Mouse (Mus musculus) Muller cell, postnatal 12 days (primary cell): ENCODE data around the gene Ror2.

Experiments
- DNase-seq: peaks from one replicate; pipeline ENCODE4 v3.0.0-alpha.2; 2015; ENCODE audit errors: inconsistent ontology term

Gene Ror2

GRCm38 (mm10) chr13:53233826-53234786 lies 51.8 kb downstream of the Ror2 start:
- DNase-seq, result no peak

- peak; percentile 56 for DNase-seq
These were observed 52.5 kb downstream of the Ror2 start for GRCm38 (mm10) chr13:53233381-53233780.

- DNase-seq, result no peak
These were observed 53.5 kb downstream of the Ror2 start for GRCm38 (mm10) chr13:53232419-53232818.

- peak; percentile 41 for DNase-seq
These were observed 55.3 kb downstream of the Ror2 start for GRCm38 (mm10) chr13:53230446-53231161.

GRCm38 (mm10) chr13:53227019-53227418 lies 58.9 kb downstream of the Ror2 start:
- DNase-seq, result no peak

GRCm38 (mm10) chr13:53226461-53226860 lies 59.5 kb downstream of the Ror2 start:
- no peak for DNase-seq

GRCm38 (mm10) chr13:53225925-53226324 lies 60.0 kb downstream of the Ror2 start:
- no peak for DNase-seq

GRCm38 (mm10) chr13:53221176-53221575 lies 64.7 kb downstream of the Ror2 start:
- DNase-seq, result no peak

- DNase-seq, result no peak
These were observed 66.0 kb downstream of the Ror2 start for GRCm38 (mm10) chr13:53219889-53220288.

- no peak for DNase-seq
These were observed 66.5 kb downstream of the Ror2 start for GRCm38 (mm10) chr13:53219391-53219790.

- no peak for DNase-seq
These were observed 68.4 kb downstream of the Ror2 start for GRCm38 (mm10) chr13:53217396-53217975.

- peak; percentile 88 for DNase-seq
These were observed 73.8 kb downstream of the Ror2 start for GRCm38 (mm10) chr13:53211971-53212733.

GRCm38 (mm10) chr13:53208556-53208955 lies 77.4 kb downstream of the Ror2 start:
- no peak for DNase-seq

GRCm38 (mm10) chr13:53205128-53205911 lies 80.6 kb downstream of the Ror2 start:
- no peak for DNase-seq

GRCm38 (mm10) chr13:53202439-53202830 lies 83.5 kb downstream of the Ror2 start:
- DNase-seq, result no peak

GRCm38 (mm10) chr13:53201628-53202438 lies 84.1 kb downstream of the Ror2 start:
- peak; percentile 25 for DNase-seq

- DNase-seq, result no peak
These were observed 85.8 kb downstream of the Ror2 start for GRCm38 (mm10) chr13:53200121-53200520.

GRCm38 (mm10) chr13:53199262-53199661 lies 86.7 kb downstream of the Ror2 start:
- no peak for DNase-seq

GRCm38 (mm10) chr13:53196690-53197089 lies 89.2 kb downstream of the Ror2 start:
- DNase-seq, result no peak
